Mouse (Mus musculus) E14TG2a.4 (cell line): ENCODE results near the gene Lrba.

ENCODE experiments used
- CTCF ChIP-seq: conservative IDR thresholded peaks from 2 replicates; pipeline ENCODE4 v1.5.1; 2014; ENCODE audit warnings: low read length
- NANOG ChIP-seq: IDR thresholded peaks from 2 replicates; pipeline ENCODE4 v1.6.1; 2014; ENCODE audit warnings: borderline replicate concordance, low read length, mixed read lengths
- POU5F1 ChIP-seq: IDR thresholded peaks from 2 replicates; pipeline ENCODE4 v1.6.1; 2014; ENCODE audit warnings: low read length, borderline replicate concordance

DNA sequence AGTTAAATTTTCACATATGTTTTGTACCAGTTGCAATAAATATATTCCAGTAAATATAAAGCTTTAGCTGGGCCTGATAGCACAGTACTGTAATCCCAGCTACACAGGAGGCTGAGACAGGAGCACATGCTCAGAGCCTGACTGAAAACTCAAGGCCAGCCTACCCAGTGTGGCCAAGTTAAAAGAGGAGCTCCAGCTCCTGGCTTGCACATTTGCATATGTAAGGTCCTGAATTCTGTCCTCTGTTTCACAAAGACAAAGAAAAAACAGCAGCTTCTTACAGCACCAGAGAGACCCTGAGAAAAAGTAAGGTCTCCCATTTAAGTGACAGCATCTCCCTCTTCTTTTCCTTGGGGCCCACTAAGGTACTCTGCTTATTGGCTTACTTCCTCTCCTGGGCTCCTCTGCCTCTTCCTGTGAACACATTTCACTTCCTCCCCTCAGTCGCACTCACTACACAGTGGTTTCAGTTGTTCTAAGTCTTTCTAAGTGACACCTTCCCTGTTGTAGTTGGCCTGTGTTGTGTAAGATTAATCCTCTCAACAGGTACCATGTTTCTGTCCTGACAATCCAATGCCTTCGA is 453.2 kb downstream of the Lrba start:
- TF ChIP-seq CTCF: no peak
- no peak; the same call in 1 of the 2 replicates for TF ChIP-seq NANOG
- TF ChIP-seq POU5F1: peak; percentile 82; the same call in 1 of the 2 replicates
